Mouse (Mus musculus) erythroblast, embryonic 14.5 days (primary cell): Measurements from ENCODE around the gene Dnajc8.

Experiments used
- GATA1 ChIP-seq: IDR thresholded peaks from 2 replicates; pipeline ENCODE4 v1.6.1; 2012; ENCODE audit warnings: low read length, inconsistent platforms, mixed read lengths
- TAL1 ChIP-seq: IDR thresholded peaks from 3 replicates; pipeline ENCODE4 v1.6.1; 2012; ENCODE audit warnings: low read length, inconsistent platforms, mixed read lengths

- TF ChIP-seq GATA1 (no peak), TAL1 (no peak)
Observed at GRCm38 (mm10) chr4:132563965-132564364, 28.6 kb downstream of the Dnajc8 start, which contains the start of gene Ptafr.
